Mouse (Mus musculus): ENCODE data around the gene Gm2431. TPM values are rescaled to one million over a fixed set of nuclear protein-coding genes. Genes with fewer than 3 reads are reported as not detected.
"Not testable (repeated sequence)": the region's sequence is repeated elsewhere in the genome, so short reads cannot be mapped to it uniquely, and the experiment has no call there.

The Gm2431 gene
- polyA plus RNA-seq, 1 experiment = not detected

- Histone ChIP-seq H3K27me3 (ENCODE audit: control insufficient read depth, insufficient read depth, low read length) (no peaks in the 10 kb centered on the region), H3K4me1 (ENCODE audit: control insufficient read depth, insufficient read depth, insufficient read length, low read length) (no peaks in the 10 kb centered on the region), H3K4me3 (ENCODE audit: low read depth, low read length) (no peak overlapping the region), H3K36me3 (ENCODE audit: control insufficient read depth, insufficient read depth, low read length) (no peaks in the 10 kb centered on the region), H3K27ac (ENCODE audit: insufficient read depth, low read depth, low read length) (no peak overlapping the region)
- 1% methylated on average over 2 of the region's 2 CpGs for WGBS
- TF ChIP-seq CTCF (IDR thresholded peaks at IDR 0.05; ENCODE audit: extremely low read depth, insufficient read length, insufficient replicate concordance, low read depth, low read length) = peak; percentile 68; the same call in 1 of the 2 replicates
- TF ChIP-seq POLR2A (IDR thresholded peaks at IDR 0.05; ENCODE audit: low read depth, low read length) = no peak
Observed at GRCm38 (mm10) chr7:142255517-142255916, 2.6 kb downstream of the Gm2431 start.

- TF ChIP-seq CTCF (IDR thresholded peaks at IDR 0.05; ENCODE audit: extremely low read depth, insufficient read length, insufficient replicate concordance, low read depth, low read length) = peak; percentile 59; the same call in 1 of the 2 replicates
- TF ChIP-seq POLR2A (IDR thresholded peaks at IDR 0.05; ENCODE audit: low read depth, low read length) = no peak
- Histone ChIP-seq H3K36me3 (ENCODE audit: control insufficient read depth, insufficient read depth, low read length) (no peaks in the 10 kb centered on the region), H3K27ac (ENCODE audit: insufficient read depth, low read depth, low read length) (no peak overlapping the region), H3K4me3 (ENCODE audit: low read depth, low read length) (no peak overlapping the region), H3K4me1 (ENCODE audit: control insufficient read depth, insufficient read depth, insufficient read length, low read length) (no peaks in the 10 kb centered on the region; the same call in 1 of the 2 replicates), H3K27me3 (ENCODE audit: control insufficient read depth, insufficient read depth, low read length) (no peaks in the 10 kb centered on the region)
- WGBS = 0% methylated on average over 1 of the region's 1 CpGs
Observed at GRCm38 (mm10) chr7:142249824-142250223, 8.3 kb downstream of the Gm2431 start.

GRCm38 (mm10) chr7:142240978-142241377 is 17.2 kb downstream of the Gm2431 start, which contains the start of gene Gm40460:
Gene Gm40460 (minus strand): TSS chr7:142241078.
- H3K4me3 ChIP-seq (ENCODE audit: low read depth, low read length) = no peak within 1 kb of the TSS
- WGBS = 46% methylated on average over 2 of the region's 2 CpGs

GRCm38 (mm10) chr7:142231540-142231939 is 26.6 kb downstream of the Gm2431 start:
- 13% methylated on average over 1 of the region's 1 CpGs for WGBS
- Histone ChIP-seq H3K36me3 (ENCODE audit: control insufficient read depth, insufficient read depth, low read length) (no peaks in the 10 kb centered on the region), H3K27ac (ENCODE audit: insufficient read depth, low read depth, low read length) (peak overlapping the region; percentile 88), H3K27me3 (ENCODE audit: control insufficient read depth, insufficient read depth, low read length) (no peaks in the 10 kb centered on the region), H3K4me3 (ENCODE audit: low read depth, low read length) (no peak overlapping the region), H3K4me1 (ENCODE audit: control insufficient read depth, insufficient read depth, insufficient read length, low read length) (peaks cover 14% of the 10 kb centered on the region)
- no peak for TF ChIP-seq CTCF (IDR thresholded peaks at IDR 0.05; ENCODE audit: extremely low read depth, insufficient read length, insufficient replicate concordance, low read depth, low read length)
- TF ChIP-seq POLR2A (IDR thresholded peaks at IDR 0.05; ENCODE audit: low read depth, low read length) = no peak

More at GRCm38 (mm10) chr7:142240978-142241377, 17.2 kb downstream of the Gm2431 start, which contains the start of gene Gm40460:
- Histone ChIP-seq H3K27ac (ENCODE audit: insufficient read depth, low read depth, low read length) (no peak within 1 kb of the TSS), H3K4me1 (ENCODE audit: control insufficient read depth, insufficient read depth, insufficient read length, low read length) (no peaks in the 10 kb centered on the region; the same call in 1 of the 2 replicates), H3K36me3 (ENCODE audit: control insufficient read depth, insufficient read depth, low read length) (no peaks in the 10 kb centered on the region), H3K27me3 (ENCODE audit: control insufficient read depth, insufficient read depth, low read length) (no peaks in the 10 kb centered on the region)
- TF ChIP-seq CTCF (IDR thresholded peaks at IDR 0.05; ENCODE audit: extremely low read depth, insufficient read length, insufficient replicate concordance, low read depth, low read length) (no peak), POLR2A (IDR thresholded peaks at IDR 0.05; ENCODE audit: low read depth, low read length) (no peak)

- 60% methylated on average over 3 of the region's 3 CpGs for WGBS
- H3K27me3 ChIP-seq (ENCODE audit: control insufficient read depth, insufficient read depth, low read length); H3K4me3 ChIP-seq (ENCODE audit: low read depth, low read length); H3K36me3 ChIP-seq (ENCODE audit: control insufficient read depth, insufficient read depth, low read length): not testable (repeated sequence)
- peak within 1 kb of the TSS; percentile 30 for H3K27ac ChIP-seq (ENCODE audit: insufficient read depth, low read depth, low read length)
- peaks cover 14% of the 10 kb centered on the region for H3K4me1 ChIP-seq (ENCODE audit: control insufficient read depth, insufficient read depth, insufficient read length, low read length)
Observed at GRCm38 (mm10) chr7:142229871-142230270, 28.3 kb downstream of the Gm2431 start, which contains the start of gene Krtap5-5. Gene Krtap5-5 (minus strand): TSS chr7:142229971.

GRCm38 (mm10) chr7:142224518-142224917 is 33.6 kb downstream of the Gm2431 start:
- Histone ChIP-seq H3K27ac (ENCODE audit: insufficient read depth, low read depth, low read length) (no peak overlapping the region), H3K27me3 (ENCODE audit: control insufficient read depth, insufficient read depth, low read length) (no peaks in the 10 kb centered on the region), H3K36me3 (ENCODE audit: control insufficient read depth, insufficient read depth, low read length) (no peaks in the 10 kb centered on the region), H3K4me1 (ENCODE audit: control insufficient read depth, insufficient read depth, insufficient read length, low read length) (peaks cover 2% of the 10 kb centered on the region; the same call in 1 of the 2 replicates), H3K4me3 (ENCODE audit: low read depth, low read length) (no peak overlapping the region)
- TF ChIP-seq POLR2A (IDR thresholded peaks at IDR 0.05; ENCODE audit: low read depth, low read length) = no peak
- TF ChIP-seq CTCF (IDR thresholded peaks at IDR 0.05; ENCODE audit: extremely low read depth, insufficient read length, insufficient replicate concordance, low read depth, low read length) = no peak
- 53% methylated on average over 2 of the region's 2 CpGs for WGBS

- H3K4me1 ChIP-seq (ENCODE audit: control insufficient read depth, insufficient read depth, insufficient read length, low read length); H3K27ac ChIP-seq (ENCODE audit: insufficient read depth, low read depth, low read length); H3K27me3 ChIP-seq (ENCODE audit: control insufficient read depth, insufficient read depth, low read length); H3K4me3 ChIP-seq (ENCODE audit: low read depth, low read length); H3K36me3 ChIP-seq (ENCODE audit: control insufficient read depth, insufficient read depth, low read length): not testable (repeated sequence)
- 58% methylated on average over 1 of the region's 1 CpGs for WGBS
Observed at GRCm38 (mm10) chr7:142212136-142212535, 46.0 kb downstream of the Gm2431 start.

GRCm38 (mm10) chr7:142211559-142211958 is 46.6 kb downstream of the Gm2431 start, which contains the start of gene Gm7579:
Gene Gm7579 (plus strand): TSS chr7:142211859.
- H3K4me1 ChIP-seq (ENCODE audit: control insufficient read depth, insufficient read depth, insufficient read length, low read length) = no peaks in the 10 kb centered on the region
- TF ChIP-seq POLR2A (IDR thresholded peaks at IDR 0.05; ENCODE audit: low read depth, low read length) (no peak), CTCF (IDR thresholded peaks at IDR 0.05; ENCODE audit: extremely low read depth, insufficient read length, insufficient replicate concordance, low read depth, low read length) (no peak)
- no peaks in the 10 kb centered on the region for H3K27me3 ChIP-seq (ENCODE audit: control insufficient read depth, insufficient read depth, low read length)
- no peak within 1 kb of the TSS for H3K27ac ChIP-seq (ENCODE audit: insufficient read depth, low read depth, low read length)
- H3K4me3 ChIP-seq (ENCODE audit: low read depth, low read length) = no peak within 1 kb of the TSS
- 43% methylated on average over 1 of the region's 1 CpGs for WGBS
- H3K36me3 ChIP-seq (ENCODE audit: control insufficient read depth, insufficient read depth, low read length) = no peaks in the 10 kb centered on the region

Other genes starting within 250 kb of the Gm2431 start
- gene Mob2, start 197.3 kb downstream of the Gm2431 start, polyA plus RNA-seq (2012; rRNA removed) = 26.1 and 31.8 TPM in 2 replicates
- 8.9 and 13.4 TPM in 2 replicates for gene Dusp8, start 162.5 kb downstream of the Gm2431 start, polyA plus RNA-seq (2012; rRNA removed)
- gene Gm45618, start 137.6 kb downstream of the Gm2431 start, polyA plus RNA-seq (2012; rRNA removed) = not detected in 2 replicates
- not detected in 2 replicates for gene Gm39115, start 122.3 kb downstream of the Gm2431 start, polyA plus RNA-seq (2012; rRNA removed)
- gene Gm45337, start 113.7 kb downstream of the Gm2431 start, polyA plus RNA-seq (2012; rRNA removed) = not detected in 2 replicates
- gene Gm29735, start 101.2 kb downstream of the Gm2431 start, polyA plus RNA-seq (2012; rRNA removed) = not detected in 2 replicates
- not detected in 2 replicates for gene Gm4553, start 92.6 kb downstream of the Gm2431 start, polyA plus RNA-seq (2012; rRNA removed)
- not detected in 2 replicates for gene Krtap5-2, start 82.3 kb downstream of the Gm2431 start, polyA plus RNA-seq (2012; rRNA removed)
- not detected in 2 replicates for gene Gm10153, start 68.0 kb downstream of the Gm2431 start, polyA plus RNA-seq (2012; rRNA removed)
- 0.91 TPM in 1 of 2 replicates, not detected in the other for gene Krtap5-3, start 57.0 kb downstream of the Gm2431 start, polyA plus RNA-seq (2012; rRNA removed)
- gene Gm7579, start 46.5 kb downstream of the Gm2431 start, polyA plus RNA-seq (2012; rRNA removed) = 0.20 TPM in 1 of 2 replicates, not detected in the other
- gene Krtap5-5, start 28.4 kb downstream of the Gm2431 start, polyA plus RNA-seq (2012; rRNA removed) = 0.65 TPM in 1 of 2 replicates, not detected in the other
- not detected in 2 replicates for gene Gm40460, start 17.3 kb downstream of the Gm2431 start, polyA plus RNA-seq (2012; rRNA removed)
- gene Gm4559, start 16.0 kb upstream of the Gm2431 start, polyA plus RNA-seq (2012; rRNA removed) = not detected in 2 replicates
- gene Krtap5-1, start 38.8 kb upstream of the Gm2431 start, polyA plus RNA-seq (2012; rRNA removed) = not detected in 2 replicates
- gene Krtap5-4, start 45.2 kb upstream of the Gm2431 start, polyA plus RNA-seq (2012; rRNA removed) = not detected in 2 replicates
- 1.5 and 3.2 TPM in 2 replicates for gene Ifitm10, start 115.4 kb upstream of the Gm2431 start, polyA plus RNA-seq (2012; rRNA removed)
- 0.42 TPM in 1 of 2 replicates, not detected in the other for gene Gm49369, start 124.3 kb upstream of the Gm2431 start, polyA plus RNA-seq (2012; rRNA removed)
- 174 and 253 TPM in 2 replicates for gene Ctsd, start 129.7 kb upstream of the Gm2431 start, polyA plus RNA-seq (2012; rRNA removed)
- 1.4 and 66.8 TPM in 2 replicates for gene Syt8, start 176.5 kb upstream of the Gm2431 start, polyA plus RNA-seq (2012; rRNA removed)
- 0.35 and 2.9 TPM in 2 replicates for gene Tnni2, start 183.5 kb upstream of the Gm2431 start, polyA plus RNA-seq (2012; rRNA removed)
- gene Lsp1, start 202.5 kb upstream of the Gm2431 start, polyA plus RNA-seq (2012; rRNA removed) = 29.4 and 48.0 TPM in 2 replicates
- 0.10 TPM in 1 of 2 replicates, not detected in the other for gene Tnnt3, start 240.5 kb upstream of the Gm2431 start, polyA plus RNA-seq (2012; rRNA removed)

Data from small intestine, adult 2 months (tissue).